Mouse (Mus musculus) kidney, adult 8-10 months (tissue): ENCODE measurements at regions not wholly inside any gene's neighbourhood (a gene's known extent, or its start where the extent isn't known, plus 50 kb on each side); places are given as distances from the start of the nearest gene placed in this dataset.

ENCODE experiments used
- DNase-seq, 2 experiments: peaks; one replicate each; pipeline ENCODE4 v3.0.0; 2022

GRCm38 (mm10) chr14:25306961-25307654 is 151.9 kb upstream of the Zmiz1 start:
- no peak for DNase-seq

- DNase-seq, result no peak
Observed at GRCm38 (mm10) chr14:25308051-25308450, 150.9 kb upstream of the Zmiz1 start.

GRCm38 (mm10) chr14:25310671-25311151 is 148.3 kb upstream of the Zmiz1 start:
- DNase-seq, result peak in 1 of 2 experiments; percentile 29

GRCm38 (mm10) chr14:25311475-25311874 is 147.5 kb upstream of the Zmiz1 start:
- DNase-seq, result no peak

GRCm38 (mm10) chr14:25312135-25312534 is 146.8 kb upstream of the Zmiz1 start:
- peak; percentile 48 to 57 for DNase-seq

GRCm38 (mm10) chr14:25312814-25313426 is 146.1 kb upstream of the Zmiz1 start:
- no peak for DNase-seq

- no peak for DNase-seq
Observed at GRCm38 (mm10) chr14:25313693-25314240, 145.2 kb upstream of the Zmiz1 start.

GRCm38 (mm10) chr14:25316491-25316890 is 142.5 kb upstream of the Zmiz1 start:
- DNase-seq, result no peak

- peak; percentile 92 for DNase-seq
Observed at GRCm38 (mm10) chr14:25317680-25318471, 141.1 kb upstream of the Zmiz1 start.

GRCm38 (mm10) chr14:25318909-25319308 is 140.1 kb upstream of the Zmiz1 start:
- no peak for DNase-seq

- DNase-seq, result no peak
Observed at GRCm38 (mm10) chr14:25320141-25320540, 138.8 kb upstream of the Zmiz1 start.

- DNase-seq, result no peak
Observed at GRCm38 (mm10) chr14:25323542-25324484, 135.2 kb upstream of the Zmiz1 start.

GRCm38 (mm10) chr14:25325887-25326286 is 133.1 kb upstream of the Zmiz1 start:
- DNase-seq, result no peak

- DNase-seq, result no peak
Observed at GRCm38 (mm10) chr14:25328230-25328629, 130.8 kb upstream of the Zmiz1 start.

GRCm38 (mm10) chr14:25334186-25334585 is 124.8 kb upstream of the Zmiz1 start:
- peak; percentile 76 to 80 for DNase-seq

GRCm38 (mm10) chr14:25336875-25337274 is 122.1 kb upstream of the Zmiz1 start:
- peak in 1 of 2 experiments; percentile 51 for DNase-seq

- DNase-seq, result no peak
Observed at GRCm38 (mm10) chr14:25338404-25339051, 120.5 kb upstream of the Zmiz1 start.

- DNase-seq, result no peak
Observed at GRCm38 (mm10) chr14:25340845-25341244, 118.1 kb upstream of the Zmiz1 start.

- DNase-seq, result no peak
Observed at GRCm38 (mm10) chr14:25341848-25342427, 117.0 kb upstream of the Zmiz1 start.

GRCm38 (mm10) chr14:25342865-25343565 is 116.0 kb upstream of the Zmiz1 start:
- no peak for DNase-seq
